Mouse (Mus musculus) brain, embryonic 14.5 days (tissue): Measurements from ENCODE around the gene Nubpl.

Experiments used
- CTCF ChIP-seq: fragments of 200-500 bp; IDR thresholded peaks from 2 replicates; pipeline ENCODE4 v1.5.1; 2012; ENCODE audit warnings: inconsistent platforms, mild to moderate bottlenecking, moderate library complexity, borderline replicate concordance; ENCODE audit not compliant: insufficient read depth, insufficient read length; ENCODE audit errors: extremely low read depth
- POLR2A ChIP-seq: fragments of 200-500 bp; IDR thresholded peaks from 2 replicates; pipeline ENCODE4 v1.6.1; 2012; ENCODE audit warnings: mild to moderate bottlenecking, inconsistent platforms, borderline replicate concordance; ENCODE audit not compliant: poor library complexity, insufficient read depth, insufficient read length, severe bottlenecking; ENCODE audit errors: extremely low read depth

GRCm38 (mm10) chr12:52242712-52243111 lies 145.2 kb downstream of the Nubpl start:
- TF ChIP-seq POLR2A (no peak), CTCF (no peak)
